Mouse (Mus musculus): ENCODE measurements around the gene Upk2. TPM values are rescaled to one million over a fixed set of nuclear protein-coding genes. Genes with fewer than 3 reads are reported as not detected.
A peak's percentile ranks its signal among the peaks of the same experiment; 100 is the strongest.

The Upk2 gene
- polyA plus RNA-seq, 1 experiment from 2014 or later: not detected

DNA sequence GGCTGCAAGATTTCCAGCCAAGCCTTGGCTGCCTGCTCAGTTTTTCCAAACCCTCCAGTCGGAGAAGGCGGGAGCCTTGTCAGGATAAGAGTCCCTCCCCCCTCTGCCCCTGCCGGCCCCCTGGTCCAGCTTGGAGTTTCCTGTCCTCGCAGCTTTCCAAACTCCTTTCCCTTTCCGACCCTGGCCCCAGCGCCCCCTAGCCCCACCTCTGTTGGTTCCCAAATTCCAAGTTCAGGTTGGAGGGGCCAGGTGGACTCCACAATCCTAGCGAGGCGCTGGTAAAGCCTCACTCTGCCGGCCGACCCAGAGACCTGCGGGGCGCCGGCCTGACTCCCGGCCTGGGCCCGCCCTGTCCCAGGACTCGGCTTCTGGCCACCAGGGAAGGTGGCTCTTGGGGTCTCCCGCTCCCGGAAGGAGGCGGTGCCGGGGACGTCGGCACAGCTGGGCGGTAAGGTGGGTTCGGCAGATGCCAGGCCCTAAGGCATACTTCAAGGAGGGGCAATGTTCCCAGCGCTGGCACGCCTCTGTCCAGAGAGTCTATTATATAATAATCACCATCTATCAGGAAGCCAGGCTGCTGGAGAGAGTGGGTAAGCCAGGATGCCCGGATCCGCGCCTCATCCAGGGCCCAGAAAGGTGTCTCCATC, 24.3 kb upstream of the Upk2 start:
- Histone ChIP-seq H3K9me3 (replicated peaks) (no peaks in the 10 kb centered on the region), H3K4me2 (peak overlapping the region; percentile 81), H3K4me1 (replicated peaks) (peaks cover 39% of the 10 kb centered on the region), H3K36me3 (replicated peaks) (no peaks in the 10 kb centered on the region), H3K27ac (replicated peaks) (peak overlapping the region; percentile 49; the same call in 1 of the 2 replicates), H3K4me3 (replicated peaks) (peak overlapping the region; percentile 53), H3K27me3 (peaks cover 69% of the 10 kb centered on the region), H3K9ac (peak overlapping the region; percentile 40; the same call in 1 of the 2 replicates)
- WGBS (ENCODE audit: insufficient replicate concordance): under 1% methylated on average over 29 of the region's 29 CpGs
- no peak for ATAC-seq (ENCODE audit: insufficient read depth)

DNA sequence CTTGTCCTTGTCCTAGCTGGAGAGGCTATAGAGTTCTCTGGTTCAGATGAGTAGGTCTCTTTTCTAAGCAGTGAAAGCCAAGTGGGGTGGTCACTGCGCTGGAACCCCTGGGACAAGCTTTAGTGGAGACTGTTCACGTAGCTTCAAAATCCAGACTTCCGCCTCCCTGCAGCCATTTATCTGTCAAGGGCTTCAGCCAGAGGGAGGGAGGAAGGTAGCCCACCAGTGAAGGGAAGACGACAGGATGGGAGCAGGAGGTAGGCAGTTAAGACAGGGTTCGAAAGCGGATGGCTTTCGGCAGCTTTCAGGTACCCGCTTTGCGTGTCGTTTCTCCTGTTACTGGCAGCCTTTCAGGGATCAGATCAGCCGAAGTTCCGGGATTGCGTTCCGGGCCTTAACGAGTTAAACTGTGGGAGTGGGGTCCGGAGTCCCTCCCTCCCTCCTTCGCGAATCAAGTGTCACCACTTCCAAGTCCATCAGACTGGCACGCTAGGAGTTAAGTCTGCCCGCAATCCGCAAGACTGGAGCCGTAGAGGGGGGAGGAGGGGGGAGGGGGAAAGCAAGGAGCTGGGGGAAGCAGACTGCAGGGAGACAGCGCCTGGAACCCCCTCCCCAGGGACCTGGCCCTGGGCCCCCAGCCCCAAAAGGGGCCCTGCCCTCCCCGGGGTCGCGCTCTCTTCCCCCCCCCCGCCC, 23.6 kb upstream of the Upk2 start:
- H3K9ac ChIP-seq: peak overlapping the region; percentile 40; the same call in 1 of the 2 replicates
- no peaks in the 10 kb centered on the region for H3K9me3 ChIP-seq (replicated peaks)
- peak overlapping the region; percentile 49; the same call in 1 of the 2 replicates for H3K27ac ChIP-seq (replicated peaks)
- H3K4me3 ChIP-seq (replicated peaks): peak overlapping the region; percentile 53
- peaks cover 62% of the 10 kb centered on the region for H3K27me3 ChIP-seq
- peak overlapping the region; percentile 81 for H3K4me2 ChIP-seq
- H3K4me1 ChIP-seq (replicated peaks): peaks cover 39% of the 10 kb centered on the region
- WGBS (ENCODE audit: insufficient replicate concordance): under 1% methylated on average over 23 of the region's 27 CpGs
- H3K36me3 ChIP-seq (replicated peaks): no peaks in the 10 kb centered on the region
- ATAC-seq (ENCODE audit: insufficient read depth): no peak

DNA sequence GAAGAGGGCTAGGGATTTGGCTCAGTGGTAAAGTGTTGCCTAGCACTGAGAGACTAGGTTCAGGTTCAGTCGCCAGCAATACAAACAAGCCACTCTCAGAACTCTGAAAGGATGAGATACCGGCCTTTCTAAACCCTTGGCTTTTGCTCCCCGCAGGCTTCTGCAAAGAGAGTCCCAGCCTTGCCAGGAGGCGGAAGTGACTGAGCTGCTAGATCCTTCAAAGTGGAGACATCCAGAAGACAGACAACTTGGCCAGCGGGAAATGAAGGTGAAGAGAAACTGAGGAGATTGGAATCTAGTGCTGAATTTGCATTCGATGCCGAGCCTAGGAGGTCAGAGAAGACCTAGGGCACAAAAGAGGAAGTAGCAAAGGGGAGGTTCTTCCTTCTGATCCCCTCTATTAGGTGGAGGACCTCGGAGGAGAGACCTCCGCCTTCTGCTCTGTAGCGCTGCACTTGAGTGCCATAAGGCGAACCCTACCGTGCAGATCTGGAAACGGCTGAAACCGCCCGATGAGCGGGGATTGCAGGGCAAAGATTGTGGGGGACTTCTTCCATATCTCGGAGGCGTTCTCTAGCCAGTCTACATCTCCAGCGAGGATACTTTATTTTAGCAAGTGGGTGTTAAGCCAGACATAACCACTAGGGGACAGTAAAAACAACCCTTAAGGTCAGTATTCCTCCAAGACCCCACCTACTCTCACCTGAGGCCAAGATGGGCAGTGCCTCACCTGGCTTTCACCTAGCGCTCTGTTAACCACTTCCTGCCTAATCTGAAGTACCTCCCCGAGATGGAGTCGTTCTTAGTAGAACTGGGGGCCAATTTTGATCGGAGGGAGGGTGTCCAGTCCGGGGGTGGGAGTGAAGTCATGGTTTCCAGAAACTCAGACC, 22.8 kb upstream of the Upk2 start:
- ATAC-seq (ENCODE audit: insufficient read depth): no peak
- H3K27ac ChIP-seq (replicated peaks): no peak overlapping the region
- no peak overlapping the region for H3K9ac ChIP-seq
- whole genome bisulfite sequencing (ENCODE audit: insufficient replicate concordance): 3% methylated on average over 24 of the region's 24 CpGs
- peak overlapping the region; percentile 53 for H3K4me3 ChIP-seq (replicated peaks)
- H3K36me3 ChIP-seq (replicated peaks): no peaks in the 10 kb centered on the region
- peaks cover 38% of the 10 kb centered on the region for H3K4me1 ChIP-seq (replicated peaks)
- H3K9me3 ChIP-seq (replicated peaks): no peaks in the 10 kb centered on the region
- peaks cover 54% of the 10 kb centered on the region for H3K27me3 ChIP-seq
- H3K4me2 ChIP-seq: peak overlapping the region; percentile 81

DNA sequence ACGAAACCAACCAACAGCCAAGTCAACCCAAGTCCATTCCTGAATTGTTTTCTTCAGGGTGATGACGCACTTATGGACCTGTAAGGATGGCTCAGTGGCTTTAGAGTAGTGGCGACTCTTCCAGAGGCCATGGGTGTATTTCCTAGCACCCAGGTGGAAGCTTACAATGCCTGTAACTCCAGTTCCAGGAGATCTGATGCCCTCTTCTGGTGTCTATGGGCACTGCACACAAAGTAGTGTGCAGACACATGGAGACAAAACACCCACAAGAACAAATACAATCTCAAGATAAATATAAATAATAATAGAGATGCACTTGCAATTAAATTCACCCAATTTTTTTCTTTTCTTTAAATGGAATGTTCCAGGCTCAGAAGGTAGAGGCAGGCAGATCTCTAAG, 21.2 kb upstream of the Upk2 start:
- H3K9me3 ChIP-seq (replicated peaks): no peaks in the 10 kb centered on the region
- H3K27ac ChIP-seq (replicated peaks): no peak overlapping the region
- H3K4me1 ChIP-seq (replicated peaks): peaks cover 31% of the 10 kb centered on the region
- no peaks in the 10 kb centered on the region for H3K36me3 ChIP-seq (replicated peaks)
- no peak overlapping the region for H3K4me3 ChIP-seq (replicated peaks)
- ATAC-seq (ENCODE audit: insufficient read depth): no peak
- no peak overlapping the region for H3K4me2 ChIP-seq
- WGBS (ENCODE audit: insufficient replicate concordance): 72% methylated on average over 3 of the region's 3 CpGs
- H3K9ac ChIP-seq: no peak overlapping the region
- H3K27me3 ChIP-seq: peaks cover 40% of the 10 kb centered on the region

DNA sequence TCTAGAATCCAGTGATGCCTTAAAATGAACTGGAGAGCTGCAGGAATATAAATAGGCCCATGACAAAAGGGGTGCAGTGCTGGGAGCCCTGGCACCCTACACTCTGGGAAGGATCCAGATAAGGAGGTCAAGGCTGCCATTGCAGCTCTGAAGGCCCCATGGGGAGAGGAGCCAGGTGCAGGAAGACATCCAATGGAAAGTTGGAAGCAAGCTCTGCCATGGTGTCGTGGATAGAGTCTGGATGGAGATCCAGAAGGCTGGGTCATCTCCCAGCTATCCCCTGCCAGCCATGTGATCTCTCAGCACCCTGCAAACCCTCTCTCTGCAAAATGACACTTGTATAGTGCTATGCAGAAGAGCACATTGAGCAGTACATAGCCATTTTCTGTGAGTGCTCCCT, 19.6 kb upstream of the Upk2 start:
- H3K4me3 ChIP-seq (replicated peaks): no peak overlapping the region
- peaks cover 25% of the 10 kb centered on the region for H3K27me3 ChIP-seq
- WGBS (ENCODE audit: insufficient replicate concordance): 34% methylated on average over 1 of the region's 1 CpGs
- no peak overlapping the region for H3K27ac ChIP-seq (replicated peaks)
- no peaks in the 10 kb centered on the region for H3K9me3 ChIP-seq (replicated peaks)
- peaks cover 24% of the 10 kb centered on the region for H3K4me1 ChIP-seq (replicated peaks)
- no peak overlapping the region for H3K9ac ChIP-seq
- ATAC-seq (ENCODE audit: insufficient read depth): no peak
- no peaks in the 10 kb centered on the region for H3K36me3 ChIP-seq (replicated peaks)
- no peak overlapping the region for H3K4me2 ChIP-seq

DNA sequence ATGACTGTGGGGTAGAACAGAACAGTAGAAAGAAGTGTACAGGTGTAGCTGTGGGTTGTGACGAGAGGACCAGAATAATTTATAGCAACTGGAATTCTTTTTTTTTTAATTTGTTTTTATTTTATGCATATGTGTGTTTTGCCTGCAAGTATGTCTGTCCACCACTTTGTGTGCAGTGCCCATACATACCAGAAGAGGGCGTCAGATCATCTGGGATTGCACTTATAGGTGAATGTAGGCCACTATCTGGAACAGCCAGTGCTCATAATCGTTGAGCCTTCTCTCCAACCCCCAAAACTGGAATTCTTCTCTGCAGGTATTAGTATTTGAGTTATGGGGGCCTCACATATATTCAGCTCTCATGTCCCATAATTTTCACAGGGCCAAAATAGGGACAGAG, 18.4 kb upstream of the Upk2 start:
- 39% methylated on average over 3 of the region's 3 CpGs for WGBS (ENCODE audit: insufficient replicate concordance)
- H3K4me3 ChIP-seq (replicated peaks): no peak overlapping the region
- ATAC-seq (ENCODE audit: insufficient read depth): no peak
- no peaks in the 10 kb centered on the region for H3K9me3 ChIP-seq (replicated peaks)
- H3K9ac ChIP-seq: no peak overlapping the region
- H3K4me2 ChIP-seq: no peak overlapping the region
- peaks cover 23% of the 10 kb centered on the region for H3K27me3 ChIP-seq
- H3K27ac ChIP-seq (replicated peaks): no peak overlapping the region
- no peaks in the 10 kb centered on the region for H3K36me3 ChIP-seq (replicated peaks)
- H3K4me1 ChIP-seq (replicated peaks): peaks cover 12% of the 10 kb centered on the region

DNA sequence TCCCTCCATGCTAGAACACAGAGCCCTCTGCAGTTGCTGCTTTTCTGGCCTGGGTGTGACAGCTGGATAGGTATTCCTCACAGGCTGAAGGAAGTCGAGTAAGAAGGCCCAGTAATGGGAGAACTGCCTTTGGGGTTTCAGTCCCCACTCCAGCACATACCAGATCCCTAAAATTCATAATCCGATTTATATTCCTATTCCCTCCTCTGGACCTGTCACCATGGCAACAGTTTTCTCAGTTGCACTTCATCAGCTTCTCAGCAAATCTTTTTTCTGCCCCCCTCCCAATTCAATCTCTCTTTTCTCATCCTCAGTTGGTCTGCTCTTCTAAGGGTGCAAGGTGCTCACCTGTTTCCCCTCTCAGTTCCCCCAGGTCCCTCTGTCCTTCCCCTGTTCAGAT, 14.0 kb upstream of the Upk2 start:
- no peak overlapping the region for H3K4me2 ChIP-seq
- no peak for ATAC-seq (ENCODE audit: insufficient read depth)
- H3K9ac ChIP-seq: no peak overlapping the region
- H3K4me1 ChIP-seq (replicated peaks): no peaks in the 10 kb centered on the region
- WGBS (ENCODE audit: insufficient replicate concordance): 53% methylated on average over 2 of the region's 2 CpGs
- H3K36me3 ChIP-seq (replicated peaks): no peaks in the 10 kb centered on the region
- no peak overlapping the region for H3K27ac ChIP-seq (replicated peaks)
- H3K27me3 ChIP-seq: peaks cover 13% of the 10 kb centered on the region
- no peak overlapping the region for H3K4me3 ChIP-seq (replicated peaks)
- no peaks in the 10 kb centered on the region for H3K9me3 ChIP-seq (replicated peaks)

DNA sequence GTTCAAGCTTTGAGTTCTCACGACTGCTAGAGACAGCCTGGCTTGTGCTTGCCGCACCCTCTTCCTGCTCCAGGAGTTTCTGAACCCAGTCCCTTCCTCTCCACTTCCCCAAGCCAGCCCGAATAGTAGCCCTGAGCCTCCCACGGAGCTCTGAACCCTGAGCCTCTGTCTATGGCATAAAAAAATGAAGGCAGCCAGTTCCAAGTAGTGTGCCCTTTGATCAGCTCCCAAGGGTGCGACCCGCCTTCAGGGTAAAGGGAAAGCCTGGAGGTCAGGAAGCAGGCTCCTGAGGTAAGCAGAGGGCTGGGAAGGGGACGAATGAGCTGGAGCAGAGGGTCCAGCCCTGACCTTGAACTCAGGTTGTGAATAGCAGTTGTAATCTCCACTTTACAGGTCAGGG, 13.4 kb upstream of the Upk2 start:
- no peaks in the 10 kb centered on the region for H3K4me1 ChIP-seq (replicated peaks)
- no peak overlapping the region for H3K4me2 ChIP-seq
- H3K9me3 ChIP-seq (replicated peaks): no peaks in the 10 kb centered on the region
- peaks cover 13% of the 10 kb centered on the region for H3K27me3 ChIP-seq
- no peaks in the 10 kb centered on the region for H3K36me3 ChIP-seq (replicated peaks)
- H3K4me3 ChIP-seq (replicated peaks): no peak overlapping the region
- 34% methylated on average over 7 of the region's 7 CpGs for WGBS (ENCODE audit: insufficient replicate concordance)
- no peak overlapping the region for H3K9ac ChIP-seq
- H3K27ac ChIP-seq (replicated peaks): no peak overlapping the region
- no peak for ATAC-seq (ENCODE audit: insufficient read depth)

DNA sequence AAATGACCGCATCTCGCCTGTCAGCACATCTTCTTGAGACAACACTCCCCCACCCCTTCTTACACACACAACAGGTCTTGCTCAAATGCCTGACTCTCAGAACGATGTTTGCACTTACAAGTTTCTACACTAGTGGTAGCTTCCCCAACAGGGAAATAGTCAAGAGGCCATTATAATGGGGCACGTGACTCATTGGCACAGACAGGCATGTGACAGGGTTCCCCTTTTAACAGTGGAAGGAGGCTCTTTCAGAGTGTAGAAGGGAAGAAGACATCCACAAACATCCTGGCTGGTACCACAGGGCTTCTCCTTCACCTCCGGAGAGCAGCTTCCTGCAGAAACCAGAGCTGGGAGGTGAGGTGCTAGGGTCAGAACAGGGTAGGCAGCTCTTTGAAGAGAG, 7.2 kb upstream of the Upk2 start:
- Histone ChIP-seq H3K27me3 (peaks cover 14% of the 10 kb centered on the region), H3K9ac (no peak overlapping the region), H3K4me3 (replicated peaks) (no peak overlapping the region), H3K4me1 (replicated peaks) (no peaks in the 10 kb centered on the region), H3K9me3 (replicated peaks) (no peaks in the 10 kb centered on the region), H3K36me3 (replicated peaks) (no peaks in the 10 kb centered on the region), H3K27ac (replicated peaks) (0 out of 2 replicates have a peak overlapping the region, but pooled peaks have one; percentile 11), H3K4me2 (no peak overlapping the region)
- 33% methylated on average over 5 of the region's 5 CpGs for WGBS (ENCODE audit: insufficient replicate concordance)
- no peak for ATAC-seq (ENCODE audit: insufficient read depth)

DNA sequence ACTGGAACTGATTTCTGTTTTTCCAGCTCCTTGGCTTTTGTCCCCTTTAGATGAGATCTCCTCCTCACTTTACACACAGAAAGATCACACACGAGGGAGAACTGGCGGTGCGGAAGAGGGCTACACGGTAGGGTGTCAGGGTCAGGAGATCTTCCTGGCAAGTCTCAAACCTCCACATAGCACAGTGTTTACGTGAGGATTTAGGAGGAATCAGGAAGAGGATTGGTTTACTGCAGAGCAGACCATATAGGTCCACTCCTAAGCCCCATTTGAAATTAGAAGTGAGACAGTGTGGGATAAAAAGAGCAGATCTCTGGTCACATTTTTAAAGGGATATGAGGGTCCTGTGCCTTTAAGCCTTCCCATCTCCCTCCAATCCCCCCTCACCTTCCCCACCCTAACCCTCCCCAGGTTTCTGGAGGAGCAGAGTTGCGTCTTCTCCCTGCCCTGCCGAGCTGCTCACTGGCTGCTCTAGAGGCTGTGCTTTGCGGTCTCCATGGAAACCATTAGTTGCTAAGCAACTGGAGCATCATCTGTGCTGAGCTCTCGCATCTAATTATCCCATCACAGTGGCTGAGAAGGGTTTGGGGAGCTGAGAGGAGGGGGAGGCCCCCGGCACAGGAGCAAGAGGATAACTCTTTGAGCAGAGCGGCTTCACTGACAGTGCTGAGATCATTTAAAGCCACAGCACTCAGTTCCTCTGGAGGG, 2.4 kb upstream of the Upk2 start:
- Histone ChIP-seq H3K36me3 (replicated peaks) (no peaks in the 10 kb centered on the region), H3K9me3 (replicated peaks) (no peaks in the 10 kb centered on the region), H3K4me2 (no peak overlapping the region), H3K27ac (replicated peaks) (no peak overlapping the region), H3K4me1 (replicated peaks) (no peaks in the 10 kb centered on the region), H3K4me3 (replicated peaks) (no peak overlapping the region), H3K9ac (no peak overlapping the region), H3K27me3 (peaks cover 48% of the 10 kb centered on the region)
- no peak for ATAC-seq (ENCODE audit: insufficient read depth)
- WGBS (ENCODE audit: insufficient replicate concordance): 26% methylated on average over 11 of the region's 11 CpGs

All from liver, embryonic 15.5 days (tissue).